Mouse (Mus musculus) megakaryocyte, embryonic 14.5 days (primary cell): Measurements from ENCODE around the gene Scarb1.

Experiments used
- FLI1 ChIP-seq: IDR thresholded peaks from 2 replicates; pipeline ENCODE4 v1.6.1; 2012; ENCODE audit warnings: low read length, inconsistent platforms, mixed read lengths
- GATA1 ChIP-seq: IDR thresholded peaks from 3 replicates; pipeline ENCODE4 v1.6.1; 2012; ENCODE audit warnings: mixed read lengths, low read length, inconsistent platforms, borderline replicate concordance

- TF ChIP-seq GATA1, result no peak
- no peak for TF ChIP-seq FLI1
These were observed 10.7 kb downstream of the Scarb1 start for GRCm38 (mm10) chr5:125330191-125330590.
